Mouse (Mus musculus) cerebellum, adult (tissue): ENCODE measurements around the gene Celf2.

Source experiments
- ATAC-seq: cut with Nextera tagmentation; 2 replicates; pipeline ENCODE4 v1.9.2; 2017; ENCODE audit warnings: mild to moderate bottlenecking, moderate library complexity, mixed read lengths; ENCODE audit not compliant: insufficient number of reproducible peaks, low FRiP score, low TSS enrichment

Celf2 gene

GRCm38 (mm10) chr2:7089069-7089834 lies 420.1 kb downstream of the Celf2 start:
- ATAC-seq, result 0 out of 2 replicates have a peak, but pooled peaks have one; percentile 36

- ATAC-seq, result no peak
These were observed 420.8 kb downstream of the Celf2 start for GRCm38 (mm10) chr2:7088536-7088935.

- ATAC-seq, result no peak
These were observed 421.9 kb downstream of the Celf2 start for GRCm38 (mm10) chr2:7087480-7087879.

- ATAC-seq, result no peak
These were observed 425.8 kb downstream of the Celf2 start for GRCm38 (mm10) chr2:7083489-7084090.

DNA sequence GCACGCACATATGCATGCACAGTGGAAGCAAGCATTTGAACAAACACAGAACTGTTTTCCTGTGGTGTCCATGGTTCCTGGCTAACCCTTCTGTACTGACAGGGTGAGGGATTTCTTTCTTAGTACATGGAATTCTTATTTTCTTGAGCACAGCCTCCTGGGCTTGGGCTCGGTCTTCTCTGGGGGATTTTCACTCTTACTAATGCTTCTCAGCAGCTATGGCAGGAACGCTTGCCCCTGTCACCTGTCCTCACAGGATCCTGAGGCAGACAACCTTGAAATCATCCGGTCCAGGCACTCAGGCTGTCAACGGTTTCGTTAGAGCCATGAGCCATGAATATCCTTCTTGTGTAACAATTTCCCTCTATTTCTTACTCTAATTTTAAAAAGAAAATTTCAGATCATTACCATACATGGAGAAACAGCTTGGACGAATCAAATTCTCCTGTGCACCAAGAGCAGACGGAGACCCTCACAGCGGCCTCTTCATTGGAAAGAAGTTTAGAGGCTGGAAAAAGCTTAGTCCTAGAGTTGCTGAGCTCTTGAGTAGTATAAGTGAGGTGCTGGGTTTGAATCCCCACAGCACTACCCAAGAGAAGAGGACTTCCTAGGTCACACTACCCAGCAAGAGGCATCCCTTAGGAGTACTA lies 426.9 kb downstream of the Celf2 start:
- ATAC-seq, result no peak

DNA sequence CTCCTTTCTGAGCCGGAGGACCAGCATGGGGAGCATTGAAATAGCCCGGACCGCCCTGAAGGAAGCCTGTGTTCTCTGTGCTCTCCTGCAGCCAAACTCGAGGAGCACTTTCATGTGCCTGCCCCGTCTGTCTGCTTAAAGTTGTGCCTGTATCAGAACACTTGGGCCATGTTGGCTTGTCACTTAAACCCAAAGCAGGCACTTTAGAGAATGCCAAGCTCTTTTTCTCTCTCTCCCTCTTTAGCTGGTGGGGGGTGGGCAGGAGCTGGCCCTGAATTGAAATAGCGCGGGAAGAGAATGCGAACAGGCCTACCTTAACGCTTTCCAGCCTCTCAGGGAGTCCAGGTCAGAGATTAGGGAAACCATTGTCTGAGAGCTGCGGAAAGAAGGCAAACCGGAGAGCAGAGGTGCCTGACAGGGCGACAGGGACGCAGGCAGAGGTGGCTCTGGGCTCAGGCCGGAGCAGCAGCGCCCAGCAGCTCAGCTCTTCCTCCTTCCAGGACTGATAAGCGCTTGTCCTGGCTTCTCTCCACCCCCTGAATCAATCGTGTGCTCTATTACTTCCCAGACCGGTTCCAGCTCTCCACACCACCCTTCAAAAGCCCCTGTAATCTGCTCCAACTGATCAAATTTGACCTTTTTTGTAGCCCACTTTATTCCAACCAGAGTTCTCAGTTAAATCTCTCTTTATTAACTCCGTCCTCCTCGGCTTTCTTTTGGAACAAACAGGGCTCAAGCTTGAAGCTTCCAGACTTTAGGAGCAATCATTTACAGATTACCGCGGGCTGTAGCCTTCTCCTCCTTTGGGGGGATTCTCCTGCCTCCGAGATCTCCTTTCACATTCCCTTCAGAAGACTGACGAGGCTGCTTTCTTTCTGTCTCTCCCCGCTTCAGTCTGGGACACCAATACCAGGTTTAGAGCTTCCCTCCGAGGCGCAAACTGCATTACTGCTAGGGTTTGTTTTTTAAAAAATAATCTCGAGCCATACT lies 428.3 kb downstream of the Celf2 start:
- peak; percentile 75 for ATAC-seq

- ATAC-seq, result no peak
These were observed 429.3 kb downstream of the Celf2 start for GRCm38 (mm10) chr2:7080086-7080485.

GRCm38 (mm10) chr2:7079390-7079789 lies 430.0 kb downstream of the Celf2 start:
- ATAC-seq, result no peak

GRCm38 (mm10) chr2:7073730-7074129 lies 435.6 kb downstream of the Celf2 start:
- no peak for ATAC-seq

GRCm38 (mm10) chr2:7072344-7073265 lies 436.8 kb downstream of the Celf2 start:
- ATAC-seq, result no peak

GRCm38 (mm10) chr2:7069458-7069857 lies 439.9 kb downstream of the Celf2 start:
- ATAC-seq, result no peak

GRCm38 (mm10) chr2:7068281-7068680 lies 441.1 kb downstream of the Celf2 start:
- ATAC-seq, result no peak

- no peak for ATAC-seq
These were observed 445.7 kb downstream of the Celf2 start for GRCm38 (mm10) chr2:7063574-7064192.

GRCm38 (mm10) chr2:7060490-7061105 lies 448.8 kb downstream of the Celf2 start:
- no peak for ATAC-seq

- no peak for ATAC-seq
These were observed 453.0 kb downstream of the Celf2 start for GRCm38 (mm10) chr2:7056401-7056800.

- no peak for ATAC-seq
These were observed 453.4 kb downstream of the Celf2 start for GRCm38 (mm10) chr2:7055958-7056357.

- no peak for ATAC-seq
These were observed 458.3 kb downstream of the Celf2 start for GRCm38 (mm10) chr2:7051090-7051489.

GRCm38 (mm10) chr2:7046155-7046554 lies 463.2 kb downstream of the Celf2 start:
- ATAC-seq, result no peak
